Mouse (Mus musculus): ENCODE data around the gene Ngfr.

Gene Ngfr

GRCm38 (mm10) chr11:95570827-95571619 is 16.5 kb downstream of the Ngfr start:
- in situ Hi-C loops (cut with MboI; ENCODE audit: unreplicated experiment in 2 of 2): no loop called here

GRCm38 (mm10) chr11:95569908-95570307 is 17.6 kb downstream of the Ngfr start:
- in situ Hi-C loops (cut with MboI; ENCODE audit: unreplicated experiment in 2 of 2): no loop called here

- in situ Hi-C loops (cut with MboI; ENCODE audit: unreplicated experiment in 2 of 2): no loop called here
Observed at GRCm38 (mm10) chr11:95567936-95568715, 19.4 kb downstream of the Ngfr start.

GRCm38 (mm10) chr11:95567366-95567765 is 20.2 kb downstream of the Ngfr start:
- in situ Hi-C loops (cut with MboI; ENCODE audit: unreplicated experiment in 2 of 2): no loop called here

GRCm38 (mm10) chr11:95565327-95565726 is 22.2 kb downstream of the Ngfr start:
- in situ Hi-C loops (cut with MboI; ENCODE audit: unreplicated experiment in 2 of 2): no loop called here

GRCm38 (mm10) chr11:95563849-95564248 is 23.7 kb downstream of the Ngfr start:
- in situ Hi-C loops (cut with MboI; ENCODE audit: unreplicated experiment in 2 of 2): no loop called here

- in situ Hi-C loops (cut with MboI; ENCODE audit: unreplicated experiment in 2 of 2): no loop called here
Observed at GRCm38 (mm10) chr11:95560773-95561172, 26.8 kb downstream of the Ngfr start.

GRCm38 (mm10) chr11:95559761-95560160 is 27.8 kb downstream of the Ngfr start:
- in situ Hi-C loops (cut with MboI; ENCODE audit: unreplicated experiment in 2 of 2): no loop called here

GRCm38 (mm10) chr11:95557719-95558118 is 29.8 kb downstream of the Ngfr start:
- in situ Hi-C loops (cut with MboI; ENCODE audit: unreplicated experiment in 2 of 2): no loop called here

- in situ Hi-C loops (cut with MboI; ENCODE audit: unreplicated experiment in 2 of 2): no loop called here
Observed at GRCm38 (mm10) chr11:95557032-95557431, 30.5 kb downstream of the Ngfr start.

- in situ Hi-C loops (cut with MboI; ENCODE audit: unreplicated experiment in 2 of 2): no loop called here
Observed at GRCm38 (mm10) chr11:95555279-95555678, 32.3 kb downstream of the Ngfr start.

GRCm38 (mm10) chr11:95550301-95551021 is 37.1 kb downstream of the Ngfr start:
- in situ Hi-C loops (cut with MboI; ENCODE audit: unreplicated experiment in 2 of 2): no loop called here

- in situ Hi-C loops (cut with MboI; ENCODE audit: unreplicated experiment in 2 of 2): loop anchor here (25.0 kb wide), 4 partner anchors 216 to 1316 kb away; partner anchors contain the start of gene Ttll6 (in 1 of the 2)
Observed at GRCm38 (mm10) chr11:95546021-95546782, 41.3 kb downstream of the Ngfr start.

GRCm38 (mm10) chr11:95544546-95545327 is 42.8 kb downstream of the Ngfr start:
- in situ Hi-C loops (cut with MboI; ENCODE audit: unreplicated experiment in 2 of 2): loop anchor here (25.0 kb wide), 4 partner anchors 218 to 1318 kb away; partner anchors contain the start of gene Ttll6 (in 1 of the 2)

- in situ Hi-C loops (cut with MboI; ENCODE audit: unreplicated experiment in 2 of 2): loop anchor here (25.0 kb wide), 4 partner anchors 221 to 1321 kb away; partner anchors contain the start of gene Ttll6 (in 1 of the 2)
Observed at GRCm38 (mm10) chr11:95540637-95541385, 46.7 kb downstream of the Ngfr start.

GRCm38 (mm10) chr11:95538378-95539104 is 49.0 kb downstream of the Ngfr start:
- in situ Hi-C loops (cut with MboI; ENCODE audit: unreplicated experiment in 2 of 2): loop anchor here (10.0 to 25.0 kb wide), 6 partner anchors 106 to 1324 kb away; partner anchors contain the start of gene Ttll6 (in 1 of the 2)

- in situ Hi-C loops (cut with MboI; ENCODE audit: unreplicated experiment in 2 of 2): loop anchor here (5.0 to 25.0 kb wide), 7 partner anchors 111 to 1329 kb away; partner anchors contain the start of gene Ttll6 (in 1 of the 2)
Observed at GRCm38 (mm10) chr11:95533484-95534160, 53.9 kb downstream of the Ngfr start.
